Mouse (Mus musculus): ENCODE results near the gene Bod1. TPM values are rescaled to one million over a fixed set of nuclear protein-coding genes. Genes with fewer than 3 reads are reported as not detected.

Gene Bod1
- total RNA-seq, 2 experiments from 2014 or later: 87.3 to 101 TPM

GRCm38 (mm10) chr11:31672170-31672563 lies 482 bp upstream of the Bod1 start:
- no peak for DNase-seq
- intact Hi-C loops (cut with DNase I): loop anchor here (10.0 kb wide), 1 partner anchor 463 kb away; no protein-coding TSS in a partner anchor

- intact Hi-C loops (cut with DNase I): loop anchor here (10.0 kb wide), 1 partner anchor 464 kb away; no protein-coding TSS in a partner anchor
- no peak for DNase-seq
These were observed 1.2 kb downstream of the Bod1 start for GRCm38 (mm10) chr11:31670468-31670921.

- intact Hi-C loops (cut with DNase I): no loop called here
- no peak for DNase-seq
These were observed 2.4 kb downstream of the Bod1 start for GRCm38 (mm10) chr11:31669172-31669869.

- DNase-seq: peak; percentile 82
- intact Hi-C loops (cut with DNase I): no loop called here
These were observed 7.5 kb downstream of the Bod1 start for GRCm38 (mm10) chr11:31664186-31664585.

GRCm38 (mm10) chr11:31663501-31663900 lies 8.2 kb downstream of the Bod1 start:
- intact Hi-C loops (cut with DNase I): no loop called here
- peak; percentile 78 to 80 for DNase-seq

- DNase-seq: no peak
- intact Hi-C loops (cut with DNase I): no loop called here
These were observed 8.7 kb downstream of the Bod1 start for GRCm38 (mm10) chr11:31662872-31663446.

GRCm38 (mm10) chr11:31662214-31662613 lies 9.5 kb downstream of the Bod1 start:
- intact Hi-C loops (cut with DNase I): no loop called here
- no peak for DNase-seq

- intact Hi-C loops (cut with DNase I): loop anchor here (10.0 kb wide), 1 partner anchor 973 kb away; no protein-coding TSS in a partner anchor
- no peak for DNase-seq
These were observed 13.9 kb downstream of the Bod1 start for GRCm38 (mm10) chr11:31657806-31658175.

GRCm38 (mm10) chr11:31657168-31657805 lies 14.4 kb downstream of the Bod1 start:
- DNase-seq: no peak
- intact Hi-C loops (cut with DNase I): loop anchor here (10.0 kb wide), 1 partner anchor 972 kb away; no protein-coding TSS in a partner anchor

GRCm38 (mm10) chr11:31649507-31649906 lies 22.2 kb downstream of the Bod1 start:
- DNase-seq: peak in 1 of 2 experiments; percentile 29
- intact Hi-C loops (cut with DNase I): no loop called here

GRCm38 (mm10) chr11:31647268-31647667 lies 24.4 kb downstream of the Bod1 start:
- no peak for DNase-seq
- intact Hi-C loops (cut with DNase I): no loop called here

- intact Hi-C loops (cut with DNase I): no loop called here
- DNase-seq: no peak
These were observed 25.1 kb downstream of the Bod1 start for GRCm38 (mm10) chr11:31646571-31646970.

GRCm38 (mm10) chr11:31643120-31643519 lies 28.6 kb downstream of the Bod1 start:
- intact Hi-C loops (cut with DNase I): no loop called here
- DNase-seq: no peak

GRCm38 (mm10) chr11:31641066-31641810 lies 30.4 kb downstream of the Bod1 start:
- DNase-seq: no peak
- intact Hi-C loops (cut with DNase I): no loop called here

GRCm38 (mm10) chr11:31640187-31640586 lies 31.5 kb downstream of the Bod1 start:
- DNase-seq: no peak
- intact Hi-C loops (cut with DNase I): no loop called here

- intact Hi-C loops (cut with DNase I): loop anchor here (1.0 kb wide), 1 partner anchor 390 kb away; no protein-coding TSS in a partner anchor
- peak; percentile 80 to 86 for DNase-seq
These were observed 33.8 kb downstream of the Bod1 start for GRCm38 (mm10) chr11:31637788-31638373.

GRCm38 (mm10) chr11:31628700-31629099 lies 43.0 kb downstream of the Bod1 start:
- intact Hi-C loops (cut with DNase I): no loop called here
- DNase-seq: no peak

GRCm38 (mm10) chr11:31620796-31621195 lies 50.9 kb downstream of the Bod1 start:
- intact Hi-C loops (cut with DNase I): no loop called here
- no peak for DNase-seq

- intact Hi-C loops (cut with DNase I): loop anchor here (5.0 kb wide), 1 partner anchor 245 kb away; the partner anchor contains the start of gene Stc2
- no peak for DNase-seq
These were observed 53.9 kb downstream of the Bod1 start for GRCm38 (mm10) chr11:31617797-31618196.

GRCm38 (mm10) chr11:31617236-31617635 lies 54.4 kb downstream of the Bod1 start:
- intact Hi-C loops (cut with DNase I): loop anchor here (5.0 kb wide), 1 partner anchor 245 kb away; the partner anchor contains the start of gene Stc2
- DNase-seq: peak; percentile 92 to 93
